Comparison of ENCODE assay signal across 8 mouse cellular contexts in the genomic region with DNA sequence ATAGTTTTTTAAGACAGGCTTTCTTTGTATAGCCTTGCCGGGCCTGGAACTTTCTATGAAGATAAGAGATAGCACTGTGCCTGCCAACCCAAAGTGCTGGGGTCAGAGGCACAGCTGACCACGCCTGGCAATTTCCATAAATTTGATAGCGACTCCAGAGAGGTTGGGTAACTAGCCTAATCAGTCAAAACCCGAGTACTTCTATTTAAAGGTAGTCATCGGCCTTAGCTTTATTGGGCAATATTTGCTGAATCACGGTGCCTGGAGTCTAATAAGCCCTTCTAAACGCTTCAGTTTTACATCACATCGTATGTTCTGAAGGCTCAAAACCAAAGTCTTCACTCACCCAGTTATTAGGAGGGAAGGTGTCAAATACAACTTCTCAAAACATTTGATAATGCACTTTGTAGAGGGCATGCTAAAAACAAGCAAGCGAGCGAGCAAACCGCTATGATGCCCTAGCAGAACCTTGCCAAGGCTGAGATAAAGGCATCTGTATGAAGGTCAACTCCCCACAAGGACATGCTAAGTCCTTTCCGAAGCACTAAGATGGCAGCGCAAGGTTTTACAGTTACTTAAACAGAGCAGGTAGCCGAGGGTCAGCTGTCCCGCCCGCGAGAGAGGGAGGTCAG. TPM values are rescaled to one million over a fixed set of nuclear protein-coding genes. Genes with fewer than 3 reads are reported as not detected.
DNase-seq lines count a peak whose midpoint lies in the region; ATAC-seq lines count a peak whose summit lies in the region.

No protein-coding gene starts in this region.

- peak overlapping the region; percentile 99 for H3K9ac ChIP-seq in heart, embryonic 14.5 days (ENCODE audit: low read length)
- H3K9ac ChIP-seq in midbrain, embryonic 12.5 days (replicated peaks), result peak overlapping the region; percentile 97

- DNase-seq in ovary, adult 18-20 months (ENCODE audit: low spot score), result peak; percentile 66
- DNase-seq in ovary, postnatal 14 days (ENCODE audit: low spot score), result no peak
- peak; percentile 32 for DNase-seq in embryo, embryonic 9.5 days (ENCODE audit: extremely low spot score)
- DNase-seq in limb, embryonic 10.5 days (ENCODE audit: low spot score), result peak; percentile 38
- no peak for DNase-seq in thymus, postnatal 36 days
- no peak for DNase-seq in Muller cell, postnatal 12 days (ENCODE audit: inconsistent ontology term)

- WGBS in heart, embryonic 14.5 days, result 1% methylated on average over 17 of the region's 17 CpGs
- WGBS in limb, embryonic 10.5 days, result 9% methylated on average over 17 of the region's 17 CpGs
- WGBS in midbrain, embryonic 12.5 days, result 8% methylated on average over 17 of the region's 17 CpGs

- peak overlapping the region; percentile 74 for H3K4me2 ChIP-seq in heart, embryonic 14.5 days (ENCODE audit: low read length)
- H3K4me2 ChIP-seq in midbrain, embryonic 12.5 days (replicated peaks), result peak overlapping the region; percentile 73

- H3K36me3 ChIP-seq in heart, embryonic 14.5 days (ENCODE audit: control insufficient read depth, insufficient read depth, low read length), result no peaks in the 10 kb centered on the region
- H3K36me3 ChIP-seq in limb, embryonic 10.5 days, result peaks cover 29% of the 10 kb centered on the region
- no peaks in the 10 kb centered on the region for H3K36me3 ChIP-seq in midbrain, embryonic 12.5 days

- peaks cover 6 to 31% of the 10 kb centered on the region in 2 experiments for H3K4me1 ChIP-seq in heart, embryonic 14.5 days (ENCODE audit: control insufficient read depth in 2 of 2, insufficient read depth in 2 of 2, low read length in 2 of 2)
- peaks cover 17% of the 10 kb centered on the region for H3K4me1 ChIP-seq in limb, embryonic 10.5 days
- H3K4me1 ChIP-seq in midbrain, embryonic 12.5 days, result peaks cover 15% of the 10 kb centered on the region

- peak overlapping the region; percentile 99 to 100 for H3K27ac ChIP-seq in heart, embryonic 14.5 days (replicated peaks in 1 of 2; ENCODE audit: control insufficient read depth in 1 of 2, insufficient read depth in 1 of 2, low read depth in 2 of 2, low read length in 2 of 2)
- H3K27ac ChIP-seq in limb, embryonic 10.5 days, result peak overlapping the region; percentile 100
- peak overlapping the region; percentile 100 for H3K27ac ChIP-seq in midbrain, embryonic 12.5 days (replicated peaks)

- peak; percentile 68 for ATAC-seq in heart, embryonic 14.5 days (ENCODE audit: insufficient number of reproducible peaks, insufficient read depth, low FRiP score, low read depth)
- ATAC-seq in midbrain, embryonic 12.5 days (ENCODE audit: low FRiP score, low read depth), result no peak; the same call in 1 of the 2 replicates

- peak overlapping the region; percentile 85 to 93 for H3K4me3 ChIP-seq in heart, embryonic 14.5 days (ENCODE audit: control insufficient read depth in 1 of 2, insufficient read depth in 1 of 2, low read depth in 1 of 2, low read length in 2 of 2)
- peak overlapping the region; percentile 91 for H3K4me3 ChIP-seq in limb, embryonic 10.5 days
- H3K4me3 ChIP-seq in midbrain, embryonic 12.5 days, result peak overlapping the region; percentile 70

- H3K9me3 ChIP-seq in heart, embryonic 14.5 days (ENCODE audit: control insufficient read depth, low read length), result peaks cover 15% of the 10 kb centered on the region
- H3K9me3 ChIP-seq in limb, embryonic 10.5 days (replicated peaks), result 0 out of 2 replicates have a peak, but pooled peaks cover 6% of the 10 kb centered on the region
- peaks cover 13% of the 10 kb centered on the region for H3K9me3 ChIP-seq in midbrain, embryonic 12.5 days

- no peaks in the 10 kb centered on the region for H3K27me3 ChIP-seq in heart, embryonic 14.5 days (ENCODE audit: control insufficient read depth, insufficient read depth, low read length)
- H3K27me3 ChIP-seq in limb, embryonic 10.5 days (ENCODE audit: low read depth, poor library complexity, severe bottlenecking), result no peaks in the 10 kb centered on the region
- H3K27me3 ChIP-seq in midbrain, embryonic 12.5 days, result no peaks in the 10 kb centered on the region

RNA-seq across cellular contexts. Expression of a gene that starts 0.5 kb away (rescaled TPM):
- 36.8 and 37.1 TPM in 2 replicates for polyA plus RNA-seq in heart, embryonic 14.5 days (2014; fragmentation: Nextera tagmentation; extraction: Ambion mirVana)
- 42.5 and 43.0 TPM in 2 replicates for polyA plus RNA-seq in limb, embryonic 10.5 days (2016; fragmentation: Nextera tagmentation; extraction: Ambion mirVana)
- polyA plus RNA-seq in midbrain, embryonic 12.5 days (2016; fragmentation: Nextera tagmentation; extraction: Ambion mirVana), result 32.6 and 36.3 TPM in 2 replicates

RNA-seq across cellular contexts. Expression of a gene that starts 53.5 kb away (rescaled TPM):
- not detected in 2 replicates for polyA plus RNA-seq in heart, embryonic 14.5 days (2014; fragmentation: Nextera tagmentation; extraction: Ambion mirVana)
- not detected in 2 replicates for polyA plus RNA-seq in limb, embryonic 10.5 days (2016; fragmentation: Nextera tagmentation; extraction: Ambion mirVana)
- polyA plus RNA-seq in midbrain, embryonic 12.5 days (2016; fragmentation: Nextera tagmentation; extraction: Ambion mirVana), result not detected in 2 replicates

Comparison
In these comparisons a context has a peak if more than half of its experiments do, and no peak if none do; other contexts are left out.
1. DNase-seq: peak in ovary, adult 18-20 months (single experiment), embryo, embryonic 9.5 days (single experiment) and limb, embryonic 10.5 days (single experiment); none in ovary, postnatal 14 days (single experiment), thymus, postnatal 36 days (0 of 2) and Muller cell, postnatal 12 days (single experiment).
2. Peak in every context shown above with its lines, with median percentiles within 50 percentile points of each other: H3K27ac ChIP-seq and H3K4me3 ChIP-seq.